Mouse (Mus musculus) cerebellum, adult 2 months (tissue): Measurements from ENCODE around the gene Meis1.

Experiments
- CTCF ChIP-seq: fragments of 200-500 bp; IDR thresholded peaks from 2 replicates; pipeline ENCODE4 v1.5.1; 2011; ENCODE audit warnings: low read depth, mild to moderate bottlenecking, control low read depth, low read length, moderate library complexity, borderline replicate concordance; ENCODE audit not compliant: insufficient read depth
- POLR2A ChIP-seq: fragments of 200-500 bp; IDR thresholded peaks from 2 replicates; pipeline ENCODE4 v1.6.1; 2011; ENCODE audit warnings: low read length, control low read depth, borderline replicate concordance; ENCODE audit not compliant: insufficient read depth

- no peak for TF ChIP-seq POLR2A
- TF ChIP-seq CTCF = no peak
These were observed 118.3 kb downstream of the Meis1 start for GRCm38 (mm10) chr11:18900489-18900888.
